Mouse (Mus musculus) liver, embryonic 11.5 days (tissue): ENCODE data around the gene Apeh. TPM values are rescaled to one million over a fixed set of nuclear protein-coding genes. Genes with fewer than 3 reads are reported as not detected.
A peak's percentile ranks its signal among the peaks of the same experiment; 100 is the strongest.

ENCODE experiments used
- ATAC-seq: fragments of 200-750 bp; cut with Nextera tagmentation; replicated peaks from 2 replicates; pipeline ENCODE4 v1.8.0; 2017; ENCODE audit warnings: moderate number of reproducible peaks, mild to moderate bottlenecking, moderate TSS enrichment, moderate library complexity; ENCODE audit not compliant: low FRiP score
- DNase-seq: peaks from one replicate; pipeline ENCODE4 v3.0.0-alpha.2; 2017; ENCODE audit warnings: low spot score
- H3K27ac ChIP-seq: fragments of 300-500 bp; sonication (generic); 2 replicates; pipeline ENCODE4 v1.5.1; 2014; ENCODE audit warnings: mild to moderate bottlenecking, low read depth, low read length, control low read depth
- H3K27me3 ChIP-seq: fragments of 300-500 bp; sonication (generic); replicated peaks from 2 replicates; pipeline ENCODE4 v1.6.1; 2014; ENCODE audit warnings: low read length, mixed read lengths; ENCODE audit not compliant: control insufficient read depth, insufficient read depth
- H3K36me3 ChIP-seq: fragments of 300-500 bp; sonication (generic); 2 replicates; pipeline ENCODE4 v1.6.1; 2014; ENCODE audit warnings: mild to moderate bottlenecking, low read length, moderate library complexity, mixed read lengths; ENCODE audit not compliant: control insufficient read depth, insufficient read depth
- H3K4me1 ChIP-seq: fragments of 300-500 bp; sonication (generic); replicated peaks from 2 replicates; pipeline ENCODE4 v1.6.1; 2014; ENCODE audit warnings: low read length, mixed read lengths; ENCODE audit not compliant: control insufficient read depth, insufficient read depth
- H3K4me2 ChIP-seq: fragments of 300-500 bp; sonication (generic); 2 replicates; pipeline ENCODE4 v1.6.1; 2014; ENCODE audit warnings: mild to moderate bottlenecking, control low read depth, moderate library complexity
- H3K4me3 ChIP-seq: fragments of 300-500 bp; sonication (generic); 2 replicates; pipeline ENCODE4 v1.5.1; 2014; ENCODE audit warnings: low read depth, low read length, control low read depth
- H3K9ac ChIP-seq: fragments of 300-500 bp; sonication (generic); 2 replicates; pipeline ENCODE4 v1.6.1; 2014; ENCODE audit warnings: low read depth, low read length, control low read depth
- H3K9me3 ChIP-seq: fragments of 300-500 bp; sonication (generic); 2 replicates; pipeline ENCODE4 v1.6.1; 2016; ENCODE audit warnings: low read length, inconsistent platforms, mixed read lengths; ENCODE audit not compliant: control insufficient read depth
- WGBS: fragments of 180-500 bp; shearing (Covaris S2); extraction: QIAGEN DNeasy Blood & Tissue Kit; methylation state at CpG from one replicate; pipeline ENCODE4 v1.1.7; 2014; 5-methylcytosine and 5-hydroxymethylcytosine counted together
- polyA plus RNA-seq: library from polyadenylated mRNA; unstranded; fragments of >200 nt; fragmentation: Nextera tagmentation; extraction: Ambion mirVana; gene quantifications from 2 replicates; pipeline ENCODE4 v1.2.1, GENCODE M21; 2014

The Apeh gene
- 159 and 167 TPM in 2 replicates for polyA plus RNA-seq

- Histone ChIP-seq H3K4me1 (peaks cover 40% of the 10 kb centered on the region), H3K9ac (peak within 1 kb of the TSS; percentile 96), H3K4me3 (peak within 1 kb of the TSS; percentile 92), H3K9me3 (no peaks in the 10 kb centered on the region), H3K27me3 (no peaks in the 10 kb centered on the region), H3K36me3 (peaks cover 30% of the 10 kb centered on the region), H3K4me2 (peak within 1 kb of the TSS; percentile 85), H3K27ac (peak within 1 kb of the TSS; percentile 99)
- peak; percentile 98 for DNase-seq
- under 1% methylated on average over 51 of the region's 52 CpGs for WGBS
- peak; percentile 85 for ATAC-seq
These were observed at the start of gene Apeh for GRCm38 (mm10) chr9:108094184-108094941. TSS of gene Apeh (minus strand) at chr9:108094606.

GRCm38 (mm10) chr9:108143470-108143869, 49.1 kb upstream of the Apeh start:
- H3K4me1 ChIP-seq, result no peaks in the 10 kb centered on the region
- no peaks in the 10 kb centered on the region for H3K9me3 ChIP-seq
- H3K36me3 ChIP-seq, result no peaks in the 10 kb centered on the region
- no peak overlapping the region for H3K4me3 ChIP-seq
- ATAC-seq (no peak), DNase-seq (no peak)
- H3K9ac ChIP-seq, result no peak overlapping the region
- H3K27me3 ChIP-seq, result no peaks in the 10 kb centered on the region; the same call in 1 of the 2 replicates
- WGBS, result 92% methylated on average over 2 of the region's 2 CpGs
- H3K4me2 ChIP-seq, result no peak overlapping the region
- no peak overlapping the region for H3K27ac ChIP-seq

- ATAC-seq, result no peak
- no peak for DNase-seq
- 81% methylated on average over 10 of the region's 10 CpGs for WGBS
- Histone ChIP-seq H3K27ac (no peak overlapping the region), H3K4me2 (no peak overlapping the region), H3K9me3 (no peaks in the 10 kb centered on the region), H3K4me1 (no peaks in the 10 kb centered on the region), H3K36me3 (no peaks in the 10 kb centered on the region), H3K27me3 (peaks cover 8% of the 10 kb centered on the region), H3K9ac (no peak overlapping the region), H3K4me3 (no peak overlapping the region)
These were observed 47.0 kb upstream of the Apeh start for GRCm38 (mm10) chr9:108141387-108141786.

DNA sequence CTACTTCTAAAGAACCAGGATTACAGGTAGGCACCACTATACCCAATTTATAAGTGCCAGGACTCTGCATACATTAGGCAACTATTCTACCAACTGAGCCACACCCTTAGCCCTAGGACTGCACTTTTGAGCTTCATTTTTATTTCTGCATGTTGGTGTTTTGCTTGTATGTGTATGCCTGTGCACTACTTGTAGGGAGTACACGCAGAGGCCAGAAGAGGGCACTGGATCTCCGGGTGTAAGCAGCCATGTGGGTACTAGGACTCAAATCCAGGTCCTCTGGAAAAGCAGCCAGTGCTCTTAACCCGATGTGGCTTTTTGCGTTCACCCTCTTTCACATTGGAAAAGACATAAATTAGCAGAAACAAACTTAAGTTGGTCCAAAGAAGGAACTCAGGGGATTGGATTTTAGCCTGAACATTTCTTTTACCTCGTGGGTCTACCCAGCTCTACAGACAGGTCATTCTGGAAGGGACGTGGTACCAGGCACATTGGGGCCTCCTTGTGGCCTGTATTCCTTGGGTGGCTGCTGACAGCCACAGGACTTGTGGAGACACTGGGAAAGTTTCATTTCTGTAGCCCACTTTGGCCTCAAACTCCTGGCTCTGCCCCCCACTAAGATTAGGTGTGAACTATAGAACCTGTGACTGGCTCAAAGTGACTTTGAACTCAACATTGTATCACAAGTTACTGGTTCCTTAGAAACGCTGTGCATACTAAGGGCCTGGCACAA, 45.7 kb upstream of the Apeh start:
- Histone ChIP-seq H3K9ac (no peak overlapping the region), H3K36me3 (no peaks in the 10 kb centered on the region), H3K4me3 (no peak overlapping the region), H3K27ac (no peak overlapping the region), H3K9me3 (no peaks in the 10 kb centered on the region), H3K27me3 (peaks cover 8% of the 10 kb centered on the region), H3K4me2 (no peak overlapping the region), H3K4me1 (no peaks in the 10 kb centered on the region)
- ATAC-seq (no peak), DNase-seq (no peak)
- 71% methylated on average over 7 of the region's 7 CpGs for WGBS

DNA sequence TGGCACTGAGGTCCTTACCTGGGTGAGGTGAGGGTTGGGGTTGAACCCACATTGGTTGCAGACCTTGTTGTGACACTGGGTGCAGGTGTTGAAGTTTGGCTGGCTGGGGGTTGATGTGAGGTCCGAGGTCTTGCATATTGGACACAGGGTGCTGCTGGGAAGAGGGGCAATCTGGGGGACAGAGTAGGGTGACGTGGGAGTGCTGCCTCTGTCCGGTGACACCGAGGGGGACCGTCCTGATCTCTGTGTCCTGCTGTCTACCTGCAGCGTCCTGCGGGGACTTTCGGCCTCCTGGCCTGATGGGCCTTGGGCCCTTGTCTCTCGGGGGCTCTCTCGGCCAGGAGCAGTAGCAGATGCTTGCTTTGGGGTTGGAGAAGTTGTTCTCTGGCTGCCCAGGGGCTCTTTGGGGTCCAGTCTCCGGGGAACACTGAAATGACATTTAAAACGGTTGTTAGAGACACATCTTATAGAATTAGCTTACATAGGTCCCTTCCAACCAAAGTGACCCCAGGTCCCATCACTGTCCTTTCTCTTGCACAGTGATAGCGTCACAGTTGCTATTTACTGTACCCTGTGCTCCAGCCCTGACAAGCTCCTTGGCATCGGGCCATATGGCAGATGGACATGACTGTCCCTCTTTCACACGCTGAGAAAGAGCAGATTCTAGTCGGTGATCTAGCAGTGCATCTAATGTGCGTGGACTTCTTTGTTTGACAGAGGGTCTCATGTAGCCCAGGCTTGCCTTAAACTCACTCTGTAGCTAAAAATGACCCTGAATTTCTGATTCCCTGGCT, 45.0 kb upstream of the Apeh start:
- 78% methylated on average over 17 of the region's 17 CpGs for WGBS
- Histone ChIP-seq H3K4me2 (no peak overlapping the region), H3K9ac (no peak overlapping the region), H3K36me3 (no peaks in the 10 kb centered on the region), H3K4me3 (no peak overlapping the region), H3K9me3 (no peaks in the 10 kb centered on the region), H3K27me3 (peaks cover 8% of the 10 kb centered on the region; the same call in 1 of the 2 replicates), H3K4me1 (no peaks in the 10 kb centered on the region), H3K27ac (no peak overlapping the region)
- ATAC-seq, result no peak
- no peak for DNase-seq

- 69% methylated on average over 6 of the region's 6 CpGs for WGBS
- H3K27ac ChIP-seq, result no peak overlapping the region
These were observed 43.7 kb upstream of the Apeh start for GRCm38 (mm10) chr9:108138118-108138517.

GRCm38 (mm10) chr9:108137523-108137922, 43.1 kb upstream of the Apeh start:
- no peaks in the 10 kb centered on the region for H3K36me3 ChIP-seq
- H3K27me3 ChIP-seq, result peaks cover 12% of the 10 kb centered on the region; the same call in 1 of the 2 replicates
- WGBS, result 34% methylated on average over 17 of the region's 17 CpGs
- no peak overlapping the region for H3K4me2 ChIP-seq
- H3K4me3 ChIP-seq, result no peak overlapping the region
- DNase-seq, result no peak
- H3K27ac ChIP-seq, result no peak overlapping the region
- no peaks in the 10 kb centered on the region for H3K9me3 ChIP-seq
- no peaks in the 10 kb centered on the region for H3K4me1 ChIP-seq
- ATAC-seq, result no peak
- H3K9ac ChIP-seq, result no peak overlapping the region

More at GRCm38 (mm10) chr9:108138118-108138517, 43.7 kb upstream of the Apeh start:
- Histone ChIP-seq H3K4me3 (no peak overlapping the region), H3K4me1 (no peaks in the 10 kb centered on the region), H3K36me3 (no peaks in the 10 kb centered on the region), H3K27me3 (peaks cover 11% of the 10 kb centered on the region; the same call in 1 of the 2 replicates), H3K4me2 (no peak overlapping the region), H3K9me3 (no peaks in the 10 kb centered on the region), H3K9ac (no peak overlapping the region)
- no peak for ATAC-seq
- no peak for DNase-seq

DNA sequence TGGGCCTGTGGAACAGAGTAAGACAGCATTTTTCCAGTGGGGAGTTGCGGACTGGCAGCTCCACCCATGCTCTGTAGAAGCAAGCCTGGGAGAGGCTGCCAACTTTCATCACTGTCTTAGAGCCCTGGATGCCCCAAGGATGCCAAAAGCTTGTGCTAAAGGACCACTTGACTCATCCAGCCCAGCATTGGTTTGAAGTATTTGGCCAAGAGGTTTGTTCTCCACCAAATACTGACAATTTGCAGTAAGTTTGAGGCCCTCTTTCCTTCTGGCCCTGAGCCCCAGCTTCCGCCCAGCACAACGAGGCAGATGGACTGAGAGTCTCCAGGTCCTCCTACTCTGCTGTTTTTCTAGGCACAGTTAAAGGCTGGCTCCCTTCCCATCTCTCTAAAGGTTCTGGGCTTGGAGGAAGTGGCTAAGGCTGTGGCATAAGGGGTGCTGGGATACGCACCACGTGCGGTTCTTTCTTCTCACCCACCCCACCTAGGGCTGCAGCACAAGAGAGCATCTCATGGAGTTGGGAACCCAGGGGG, 42.6 kb upstream of the Apeh start:
- ATAC-seq (no peak), DNase-seq (no peak)
- no peak overlapping the region for H3K4me3 ChIP-seq
- H3K27me3 ChIP-seq, result peaks cover 12% of the 10 kb centered on the region; the same call in 1 of the 2 replicates
- H3K4me1 ChIP-seq, result no peaks in the 10 kb centered on the region
- no peak overlapping the region for H3K4me2 ChIP-seq
- H3K27ac ChIP-seq, result no peak overlapping the region
- WGBS, result 76% methylated on average over 6 of the region's 6 CpGs
- H3K9me3 ChIP-seq, result no peaks in the 10 kb centered on the region
- H3K36me3 ChIP-seq, result no peaks in the 10 kb centered on the region
- no peak overlapping the region for H3K9ac ChIP-seq
